Mouse (Mus musculus) heart, embryonic 11.5 days (tissue): ENCODE results near the gene Pcp2. TPM values are rescaled to one million over a fixed set of nuclear protein-coding genes. Genes with fewer than 3 reads are reported as not detected.
A peak's percentile ranks its signal among the peaks of the same experiment; 100 is the strongest.

Source experiments
- ATAC-seq: fragments of 200-750 bp; cut with Nextera tagmentation; replicated peaks from 2 replicates; pipeline ENCODE4 v1.8.0; 2017; ENCODE audit warnings: moderate library complexity; ENCODE audit not compliant: insufficient number of reproducible peaks, low FRiP score, low TSS enrichment
- H3K27ac ChIP-seq: fragments of 300-500 bp; sonication (generic); 2 replicates; pipeline ENCODE4 v1.5.1; 2014; ENCODE audit warnings: mild to moderate bottlenecking, low read depth, low read length
- H3K27me3 ChIP-seq: fragments of 300-500 bp; sonication (generic); 2 replicates; pipeline ENCODE4 v1.6.1; 2014; ENCODE audit warnings: mild to moderate bottlenecking, low read length, mixed read lengths; ENCODE audit not compliant: control insufficient read depth, insufficient read depth
- H3K36me3 ChIP-seq: fragments of 300-500 bp; sonication (generic); 2 replicates; pipeline ENCODE4 v1.6.1; 2014; ENCODE audit warnings: mild to moderate bottlenecking, low read length, moderate library complexity, mixed read lengths; ENCODE audit not compliant: control insufficient read depth, insufficient read depth
- H3K4me1 ChIP-seq: fragments of 300-500 bp; sonication (generic); 2 replicates; pipeline ENCODE4 v1.6.1; 2014; ENCODE audit warnings: low read length; ENCODE audit not compliant: control insufficient read depth, insufficient read depth
- H3K4me2 ChIP-seq: fragments of 300-500 bp; sonication (generic); 2 replicates; pipeline ENCODE4 v1.6.1; 2014; ENCODE audit warnings: mild to moderate bottlenecking, moderate library complexity
- H3K4me3 ChIP-seq: fragments of 300-500 bp; sonication (generic); 2 replicates; pipeline ENCODE4 v1.5.1; 2014; ENCODE audit warnings: low read depth, low read length
- H3K9ac ChIP-seq: fragments of 300-500 bp; sonication (generic); 2 replicates; pipeline ENCODE4 v1.6.1; 2014; ENCODE audit warnings: mild to moderate bottlenecking, low read depth, low read length, moderate library complexity
- H3K9me3 ChIP-seq: fragments of 300-500 bp; sonication (generic); replicated peaks from 2 replicates; pipeline ENCODE4 v1.6.1; 2016; ENCODE audit warnings: low read length; ENCODE audit not compliant: control insufficient read depth
- WGBS: fragments of 180-500 bp; shearing (Covaris S2); extraction: QIAGEN DNeasy Blood & Tissue Kit; methylation state at CpG from one replicate; pipeline ENCODE4 v1.1.7; 2014; ENCODE audit not compliant: insufficient replicate concordance; 5-methylcytosine and 5-hydroxymethylcytosine counted together
- polyA plus RNA-seq: library from polyadenylated mRNA; unstranded; fragments of >200 nt; fragmentation: Nextera tagmentation; extraction: Ambion mirVana; gene quantifications from 2 replicates; pipeline ENCODE4 v1.2.1, GENCODE M21; 2014

Pcp2 gene
- polyA plus RNA-seq, 1 experiment from 2014 or later: 0.11 TPM

- no peaks in the 10 kb centered on the region for H3K9me3 ChIP-seq
- H3K4me3 ChIP-seq: no peak overlapping the region
- H3K36me3 ChIP-seq: no peaks in the 10 kb centered on the region
- H3K9ac ChIP-seq: no peak overlapping the region
- ATAC-seq: no peak
- 66% methylated on average over 11 of the region's 11 CpGs for WGBS
- H3K27me3 ChIP-seq: no peaks in the 10 kb centered on the region
- H3K4me1 ChIP-seq: no peaks in the 10 kb centered on the region
- no peak overlapping the region for H3K4me2 ChIP-seq
- H3K27ac ChIP-seq: no peak overlapping the region
Observed at GRCm38 (mm10) chr8:3654726-3655508, 29.6 kb upstream of the Pcp2 start.

GRCm38 (mm10) chr8:3652845-3653244 is 27.5 kb upstream of the Pcp2 start:
- WGBS: 61% methylated on average over 3 of the region's 3 CpGs
- H3K36me3 ChIP-seq: no peaks in the 10 kb centered on the region
- no peak overlapping the region for H3K4me3 ChIP-seq

GRCm38 (mm10) chr8:3648990-3649389 is 23.6 kb upstream of the Pcp2 start:
- H3K27me3 ChIP-seq: no peaks in the 10 kb centered on the region
- no peaks in the 10 kb centered on the region for H3K9me3 ChIP-seq
- H3K36me3 ChIP-seq: no peaks in the 10 kb centered on the region
- no peak overlapping the region for H3K9ac ChIP-seq
- H3K4me2 ChIP-seq: no peak overlapping the region; the same call in 1 of the 2 replicates
- no peak overlapping the region for H3K27ac ChIP-seq
- H3K4me1 ChIP-seq: no peaks in the 10 kb centered on the region
- no peak overlapping the region for H3K4me3 ChIP-seq
- no peak for ATAC-seq
- WGBS: 47% methylated on average over 1 of the region's 1 CpGs

More at GRCm38 (mm10) chr8:3652845-3653244, 27.5 kb upstream of the Pcp2 start:
- H3K4me1 ChIP-seq: no peaks in the 10 kb centered on the region
- H3K4me2 ChIP-seq: no peak overlapping the region
- no peak overlapping the region for H3K27ac ChIP-seq
- ATAC-seq: no peak
- H3K27me3 ChIP-seq: no peaks in the 10 kb centered on the region
- H3K9me3 ChIP-seq: no peaks in the 10 kb centered on the region
- H3K9ac ChIP-seq: no peak overlapping the region

GRCm38 (mm10) chr8:3648268-3648667 is 22.9 kb upstream of the Pcp2 start:
- H3K4me1 ChIP-seq: no peaks in the 10 kb centered on the region
- no peak overlapping the region for H3K27ac ChIP-seq
- no peak overlapping the region for H3K9ac ChIP-seq
- no peak overlapping the region for H3K4me3 ChIP-seq
- no peak overlapping the region; the same call in 1 of the 2 replicates for H3K4me2 ChIP-seq
- no peaks in the 10 kb centered on the region for H3K27me3 ChIP-seq
- no peaks in the 10 kb centered on the region for H3K9me3 ChIP-seq
- H3K36me3 ChIP-seq: no peaks in the 10 kb centered on the region
- no peak for ATAC-seq
- WGBS: 55% methylated on average over 2 of the region's 2 CpGs

- Histone ChIP-seq H3K4me2 (no peak overlapping the region), H3K36me3 (no peaks in the 10 kb centered on the region), H3K27me3 (no peaks in the 10 kb centered on the region), H3K9me3 (no peaks in the 10 kb centered on the region), H3K4me3 (no peak overlapping the region), H3K27ac (no peak overlapping the region), H3K9ac (no peak overlapping the region), H3K4me1 (no peaks in the 10 kb centered on the region)
- 72% methylated on average over 4 of the region's 4 CpGs for WGBS
- no peak for ATAC-seq
Observed at GRCm38 (mm10) chr8:3647561-3647960, 22.2 kb upstream of the Pcp2 start.

GRCm38 (mm10) chr8:3646824-3647531 is 21.6 kb upstream of the Pcp2 start:
- no peak overlapping the region for H3K4me2 ChIP-seq
- no peak for ATAC-seq
- no peak overlapping the region for H3K27ac ChIP-seq
- no peak overlapping the region for H3K4me3 ChIP-seq
- H3K9ac ChIP-seq: no peak overlapping the region
- 73% methylated on average over 6 of the region's 6 CpGs for WGBS
- H3K9me3 ChIP-seq: no peaks in the 10 kb centered on the region
- H3K36me3 ChIP-seq: peaks cover 2% of the 10 kb centered on the region; the same call in 1 of the 2 replicates
- no peaks in the 10 kb centered on the region for H3K4me1 ChIP-seq
- H3K27me3 ChIP-seq: no peaks in the 10 kb centered on the region

GRCm38 (mm10) chr8:3645804-3646203 is 20.5 kb upstream of the Pcp2 start:
- peaks cover 7% of the 10 kb centered on the region; the same call in 1 of the 2 replicates for H3K36me3 ChIP-seq
- no peaks in the 10 kb centered on the region for H3K27me3 ChIP-seq
- H3K4me1 ChIP-seq: no peaks in the 10 kb centered on the region
- H3K9me3 ChIP-seq: no peaks in the 10 kb centered on the region
- no peak overlapping the region for H3K4me3 ChIP-seq
- H3K4me2 ChIP-seq: no peak overlapping the region
- H3K9ac ChIP-seq: no peak overlapping the region
- WGBS: 16% methylated on average over 5 of the region's 5 CpGs
- no peak for ATAC-seq
- no peak overlapping the region for H3K27ac ChIP-seq

- peak; percentile 58; the same call in 1 of the 2 replicates for ATAC-seq
- 8% methylated on average over 8 of the region's 8 CpGs for WGBS
- Histone ChIP-seq H3K4me2 (peak overlapping the region; percentile 70), H3K27me3 (no peaks in the 10 kb centered on the region; the same call in 1 of the 2 replicates), H3K36me3 (peaks cover 9% of the 10 kb centered on the region), H3K9ac (peak overlapping the region; percentile 77), H3K27ac (no peak overlapping the region), H3K4me3 (peak overlapping the region; percentile 55), H3K4me1 (peaks cover 3% of the 10 kb centered on the region; the same call in 1 of the 2 replicates), H3K9me3 (no peaks in the 10 kb centered on the region)
Observed at GRCm38 (mm10) chr8:3631478-3631875, 6.1 kb upstream of the Pcp2 start.
